Mouse (Mus musculus) limb, embryonic 13.5 days (tissue): ENCODE results near the gene Tlx3. TPM values are rescaled to one million over a fixed set of nuclear protein-coding genes. Genes with fewer than 3 reads are reported as not detected.

Experiments
- ATAC-seq: fragments of 200-750 bp; cut with Nextera tagmentation; 2 replicates; pipeline ENCODE4 v1.8.0; 2017; ENCODE audit warnings: low read depth, moderate number of reproducible peaks, moderate TSS enrichment; ENCODE audit not compliant: low FRiP score
- H3K27ac ChIP-seq: fragments of 300-500 bp; sonication (generic); 2 replicates; pipeline ENCODE4 v1.5.1; 2015; ENCODE audit warnings: inconsistent platforms, mild to moderate bottlenecking, moderate library complexity
- H3K27me3 ChIP-seq: fragments of 300-500 bp; sonication (generic); 2 replicates; pipeline ENCODE4 v1.6.1; 2015; ENCODE audit warnings: mild to moderate bottlenecking, inconsistent platforms
- H3K36me3 ChIP-seq: fragments of 300-500 bp; sonication (generic); 2 replicates; pipeline ENCODE4 v1.6.1; 2015; ENCODE audit warnings: inconsistent platforms, mild to moderate bottlenecking, moderate library complexity
- H3K4me1 ChIP-seq: fragments of 300-500 bp; sonication (generic); 2 replicates; pipeline ENCODE4 v1.6.1; 2015; ENCODE audit warnings: inconsistent platforms
- H3K4me2 ChIP-seq: fragments of 300-500 bp; sonication (generic); replicated peaks from 2 replicates; pipeline ENCODE4 v1.6.1; 2015; ENCODE audit warnings: inconsistent platforms, mild to moderate bottlenecking, moderate library complexity
- H3K4me3 ChIP-seq: fragments of 300-500 bp; sonication (generic); 2 replicates; pipeline ENCODE4 v1.5.1; 2015; ENCODE audit warnings: moderate library complexity, mild to moderate bottlenecking, inconsistent platforms
- H3K9ac ChIP-seq: fragments of 300-500 bp; sonication (generic); 2 replicates; pipeline ENCODE4 v1.6.1; 2015; ENCODE audit warnings: mild to moderate bottlenecking, inconsistent platforms
- H3K9me3 ChIP-seq: fragments of 300-500 bp; sonication (generic); 2 replicates; pipeline ENCODE4 v1.6.1; 2016; ENCODE audit warnings: inconsistent platforms
- whole genome bisulfite sequencing: fragments of 180-500 bp; shearing (Covaris S2); methylation state at CpG from one replicate; pipeline ENCODE4 v1.1.7; 2015; 5-methylcytosine and 5-hydroxymethylcytosine counted together
- polyA plus RNA-seq: library from polyadenylated mRNA; unstranded; fragments of >200 nt; fragmentation: Nextera tagmentation; extraction: Ambion mirVana; gene quantifications from 2 replicates; pipeline ENCODE4 v1.2.1, GENCODE M21; 2015

The Tlx3 gene
- polyA plus RNA-seq, 1 experiment from 2014 or later, result not detected

DNA sequence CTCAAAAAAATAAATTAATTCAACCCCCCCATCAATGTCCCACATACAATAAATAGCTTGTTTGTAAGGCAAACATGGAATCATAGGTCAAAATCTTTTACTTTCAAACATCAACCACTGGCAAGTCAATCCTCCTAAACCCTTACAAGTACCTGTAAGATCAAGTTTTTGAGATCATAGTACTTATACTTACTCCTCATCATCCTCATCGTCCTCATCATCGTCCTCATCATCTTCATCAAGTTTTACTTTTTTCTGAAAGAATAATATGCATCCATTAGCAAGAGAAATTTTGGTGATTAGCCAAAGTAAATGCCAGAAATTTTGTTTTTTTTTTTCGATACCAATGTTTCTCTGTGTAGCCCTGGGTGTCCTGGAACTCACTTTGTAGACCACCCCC lies 43.6 kb downstream of the Tlx3 start:
- Histone ChIP-seq H3K4me1 (peaks cover 34% of the 10 kb centered on the region), H3K4me2 (no peak overlapping the region), H3K36me3 (peaks cover 57% of the 10 kb centered on the region), H3K27me3 (no peaks in the 10 kb centered on the region), H3K27ac (no peak overlapping the region), H3K9ac (no peak overlapping the region), H3K9me3 (no peaks in the 10 kb centered on the region), H3K4me3 (no peak overlapping the region)
- ATAC-seq, result no peak
- WGBS, result 94% methylated on average over 3 of the region's 3 CpGs

DNA sequence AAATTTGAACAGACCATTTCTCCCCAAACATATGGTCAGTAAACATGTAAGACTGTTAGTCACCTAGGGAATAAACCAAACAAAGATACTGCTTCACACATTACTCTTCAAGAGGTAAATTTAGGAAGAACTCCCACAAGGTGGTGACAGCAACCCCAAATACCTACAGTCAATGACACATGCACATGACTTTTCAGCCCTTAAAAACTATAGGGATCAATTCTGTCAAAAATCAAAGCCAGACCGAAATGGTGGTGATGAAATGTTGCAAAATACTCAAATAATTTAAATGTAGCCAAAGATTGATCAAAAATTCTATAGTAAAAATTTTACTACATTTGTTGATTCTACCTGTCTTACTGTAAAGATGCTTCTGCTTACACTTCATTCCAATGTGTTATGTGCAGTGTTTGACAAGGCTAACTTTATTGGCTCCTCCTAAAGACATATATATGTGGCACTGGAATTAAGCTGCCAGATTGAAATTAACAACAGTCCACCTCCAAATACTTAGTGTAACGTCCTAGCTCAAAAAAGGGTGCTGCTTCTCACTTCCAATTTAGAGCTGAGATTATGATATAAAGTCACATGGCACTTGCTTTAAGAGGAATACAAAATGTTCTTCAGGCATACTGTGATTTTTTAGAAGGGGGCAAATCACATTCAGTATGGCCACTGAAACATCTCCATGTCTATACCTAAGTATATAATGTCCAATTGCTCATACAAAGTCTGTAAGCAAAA lies 45.8 kb downstream of the Tlx3 start:
- ATAC-seq, result no peak
- Histone ChIP-seq H3K27ac (no peak overlapping the region), H3K27me3 (no peaks in the 10 kb centered on the region), H3K9ac (no peak overlapping the region), H3K4me1 (peaks cover 31% of the 10 kb centered on the region), H3K4me2 (no peak overlapping the region), H3K36me3 (peaks cover 74% of the 10 kb centered on the region), H3K4me3 (no peak overlapping the region), H3K9me3 (no peaks in the 10 kb centered on the region)
- WGBS, result 76% methylated on average over 2 of the region's 2 CpGs

DNA sequence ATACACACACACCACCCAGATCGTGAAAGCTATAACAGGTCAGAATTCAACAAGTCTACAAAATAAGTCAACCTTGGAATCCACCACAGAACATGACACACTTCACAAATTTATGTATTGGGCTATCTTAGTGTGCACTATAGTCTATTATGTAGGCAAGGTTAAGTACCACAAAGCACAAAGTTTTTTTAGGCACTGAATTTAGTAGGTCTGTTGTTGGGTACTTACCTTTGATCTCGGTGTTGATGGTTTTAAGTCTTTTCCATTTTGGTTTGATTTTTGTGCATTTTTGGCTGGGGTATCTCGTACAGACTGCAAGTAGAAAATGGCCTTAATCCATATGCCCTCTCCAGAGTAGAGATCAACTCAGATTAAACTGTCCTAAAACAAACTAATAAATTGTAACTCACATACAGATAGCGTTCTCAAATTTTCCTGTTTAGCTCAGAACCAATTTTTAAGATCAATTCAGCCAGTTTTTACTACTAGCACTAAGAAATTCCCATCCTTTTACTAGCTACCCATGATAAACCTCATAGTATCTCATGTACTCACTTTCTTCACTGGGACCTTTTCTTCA lies 46.9 kb downstream of the Tlx3 start:
- H3K36me3 ChIP-seq, result peaks cover 81% of the 10 kb centered on the region
- H3K9me3 ChIP-seq, result no peaks in the 10 kb centered on the region
- ATAC-seq, result no peak
- no peak overlapping the region for H3K27ac ChIP-seq
- no peak overlapping the region for H3K4me2 ChIP-seq
- no peak overlapping the region for H3K4me3 ChIP-seq
- H3K9ac ChIP-seq, result no peak overlapping the region
- H3K27me3 ChIP-seq, result no peaks in the 10 kb centered on the region
- WGBS, result 83% methylated on average over 4 of the region's 4 CpGs
- peaks cover 29% of the 10 kb centered on the region for H3K4me1 ChIP-seq

DNA sequence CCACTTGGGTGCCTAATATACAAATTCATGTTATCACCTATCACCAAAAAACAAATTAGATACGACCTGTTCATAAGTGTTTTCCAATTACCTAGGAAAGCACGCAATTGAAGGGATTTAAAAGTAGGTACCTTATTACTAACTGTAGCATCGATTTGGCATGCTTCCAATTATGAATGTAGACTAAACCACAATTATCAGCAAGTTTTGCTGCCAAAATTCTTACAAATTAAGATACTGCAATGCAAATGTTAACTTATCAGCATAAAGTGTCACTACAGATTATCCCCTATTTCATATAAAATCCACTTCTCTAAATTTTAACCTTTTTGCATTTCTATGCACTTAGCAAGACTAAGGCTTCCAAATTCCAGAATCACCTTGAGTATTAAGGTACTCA lies 48.9 kb downstream of the Tlx3 start:
- H3K4me1 ChIP-seq, result peaks cover 9% of the 10 kb centered on the region
- H3K9ac ChIP-seq, result no peak overlapping the region
- peaks cover 81% of the 10 kb centered on the region for H3K36me3 ChIP-seq
- H3K4me3 ChIP-seq, result no peak overlapping the region
- ATAC-seq, result no peak
- no peak overlapping the region for H3K4me2 ChIP-seq
- WGBS, result 85% methylated on average over 3 of the region's 3 CpGs
- no peaks in the 10 kb centered on the region for H3K27me3 ChIP-seq
- no peaks in the 10 kb centered on the region for H3K9me3 ChIP-seq
- H3K27ac ChIP-seq, result no peak overlapping the region

- Histone ChIP-seq H3K27ac (no peak overlapping the region), H3K27me3 (no peaks in the 10 kb centered on the region), H3K4me1 (peaks cover 15% of the 10 kb centered on the region), H3K9ac (no peak overlapping the region), H3K9me3 (no peaks in the 10 kb centered on the region), H3K36me3 (peaks cover 70% of the 10 kb centered on the region), H3K4me3 (no peak overlapping the region), H3K4me2 (no peak overlapping the region)
- WGBS, result 88% methylated on average over 1 of the region's 1 CpGs
- ATAC-seq, result no peak
Observed at GRCm38 (mm10) chr11:33152997-33153396, 50.4 kb downstream of the Tlx3 start.

DNA sequence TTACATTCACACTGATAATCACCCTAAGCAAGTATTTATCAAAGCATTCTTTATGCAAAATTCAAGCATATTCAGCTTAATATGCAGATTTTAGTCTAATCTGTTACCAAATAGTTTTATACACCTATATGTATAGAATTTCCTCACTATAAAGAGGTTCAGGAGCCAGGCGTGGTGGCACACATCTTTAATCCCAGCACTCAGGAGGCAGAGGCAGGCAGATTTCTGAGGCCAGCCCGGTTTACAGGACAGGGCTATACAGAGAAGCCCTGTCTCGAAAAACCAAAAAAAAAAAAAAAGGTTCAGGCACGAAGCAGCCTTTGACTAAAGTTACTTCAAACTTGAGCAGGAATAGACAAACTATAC lies 51.6 kb downstream of the Tlx3 start:
- peaks cover 60% of the 10 kb centered on the region for H3K36me3 ChIP-seq
- WGBS, result 77% methylated on average over 4 of the region's 4 CpGs
- no peak for ATAC-seq
- no peak overlapping the region for H3K9ac ChIP-seq
- H3K9me3 ChIP-seq, result no peaks in the 10 kb centered on the region
- H3K27me3 ChIP-seq, result peaks cover 3% of the 10 kb centered on the region
- no peak overlapping the region for H3K4me2 ChIP-seq
- H3K4me3 ChIP-seq, result no peak overlapping the region
- no peak overlapping the region for H3K27ac ChIP-seq
- H3K4me1 ChIP-seq, result peaks cover 22% of the 10 kb centered on the region

DNA sequence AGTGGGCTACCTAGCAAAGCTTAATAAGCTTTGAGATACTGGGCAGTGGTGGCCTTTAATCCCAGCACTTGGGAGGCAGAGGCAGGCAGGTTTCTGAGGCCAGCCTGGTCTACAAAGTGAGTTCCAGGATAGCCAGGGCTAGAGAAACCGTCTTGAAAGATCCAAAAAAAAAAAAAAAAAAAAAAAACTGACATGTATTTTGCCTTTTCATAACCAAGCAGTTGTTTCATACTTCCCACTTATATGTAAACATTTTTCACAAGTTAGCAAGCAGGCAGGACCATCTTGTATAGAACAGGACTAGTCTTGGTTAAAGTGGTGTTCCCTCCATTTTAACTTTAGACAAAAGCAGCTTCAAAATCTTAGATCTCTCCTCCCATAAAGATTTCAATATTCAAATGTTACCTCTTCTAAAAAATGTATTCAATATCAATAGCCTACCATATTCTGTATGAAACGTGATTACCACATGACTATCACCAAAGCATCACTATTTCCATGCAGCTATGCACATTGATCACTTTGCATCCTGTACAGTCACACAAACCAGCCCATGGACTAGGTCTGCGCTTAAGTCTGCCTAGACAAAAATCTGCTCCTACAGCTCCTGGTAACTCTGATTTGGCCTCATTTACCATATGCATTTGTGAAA lies 52.1 kb downstream of the Tlx3 start:
- 74% methylated on average over 3 of the region's 3 CpGs for WGBS
- H3K27ac ChIP-seq, result no peak overlapping the region
- no peak for ATAC-seq

More for the DNA sequence above, 52.1 kb downstream of the Tlx3 start:
- Histone ChIP-seq H3K9ac (no peak overlapping the region), H3K9me3 (no peaks in the 10 kb centered on the region), H3K4me3 (no peak overlapping the region), H3K36me3 (peaks cover 55% of the 10 kb centered on the region), H3K4me2 (no peak overlapping the region), H3K27me3 (peaks cover 6% of the 10 kb centered on the region), H3K4me1 (peaks cover 24% of the 10 kb centered on the region)

Other genes starting within 250 kb of the Tlx3 start
- gene Fgf18, start 56.2 kb downstream of the Tlx3 start, polyA plus RNA-seq, result 17.0 and 18.8 TPM in 2 replicates
- 1,176 and 1,233 TPM in 2 replicates for gene Npm1, start 40.4 kb downstream of the Tlx3 start, polyA plus RNA-seq
- gene Gm12117, start 73.1 kb upstream of the Tlx3 start, polyA plus RNA-seq, result not detected in 2 replicates